Mouse (Mus musculus): ENCODE results near the gene Tigar.

Tigar gene

DNA sequence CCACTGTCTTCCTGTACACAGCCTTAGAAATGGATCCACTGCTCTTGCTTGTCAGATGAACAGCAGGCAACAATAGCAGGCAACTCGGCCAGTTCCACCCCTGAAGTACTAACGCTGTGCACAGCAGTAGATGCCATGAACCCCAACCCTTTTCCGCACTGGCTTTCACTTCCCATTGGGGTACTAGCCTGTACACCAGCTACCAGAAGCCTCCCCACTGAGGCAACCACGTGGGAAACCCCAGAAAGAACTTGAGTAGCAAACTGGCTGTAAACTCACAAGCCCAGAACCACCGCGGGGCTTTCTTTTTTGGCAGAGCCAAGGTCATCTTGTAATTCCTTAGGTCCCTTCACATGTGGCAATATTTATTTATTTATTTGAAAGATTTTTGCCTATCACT lies 27.5 kb downstream of the Tigar start:
- peak; percentile 78 for DNase-seq (ENCODE audit: low read depth, low spot score)

DNA sequence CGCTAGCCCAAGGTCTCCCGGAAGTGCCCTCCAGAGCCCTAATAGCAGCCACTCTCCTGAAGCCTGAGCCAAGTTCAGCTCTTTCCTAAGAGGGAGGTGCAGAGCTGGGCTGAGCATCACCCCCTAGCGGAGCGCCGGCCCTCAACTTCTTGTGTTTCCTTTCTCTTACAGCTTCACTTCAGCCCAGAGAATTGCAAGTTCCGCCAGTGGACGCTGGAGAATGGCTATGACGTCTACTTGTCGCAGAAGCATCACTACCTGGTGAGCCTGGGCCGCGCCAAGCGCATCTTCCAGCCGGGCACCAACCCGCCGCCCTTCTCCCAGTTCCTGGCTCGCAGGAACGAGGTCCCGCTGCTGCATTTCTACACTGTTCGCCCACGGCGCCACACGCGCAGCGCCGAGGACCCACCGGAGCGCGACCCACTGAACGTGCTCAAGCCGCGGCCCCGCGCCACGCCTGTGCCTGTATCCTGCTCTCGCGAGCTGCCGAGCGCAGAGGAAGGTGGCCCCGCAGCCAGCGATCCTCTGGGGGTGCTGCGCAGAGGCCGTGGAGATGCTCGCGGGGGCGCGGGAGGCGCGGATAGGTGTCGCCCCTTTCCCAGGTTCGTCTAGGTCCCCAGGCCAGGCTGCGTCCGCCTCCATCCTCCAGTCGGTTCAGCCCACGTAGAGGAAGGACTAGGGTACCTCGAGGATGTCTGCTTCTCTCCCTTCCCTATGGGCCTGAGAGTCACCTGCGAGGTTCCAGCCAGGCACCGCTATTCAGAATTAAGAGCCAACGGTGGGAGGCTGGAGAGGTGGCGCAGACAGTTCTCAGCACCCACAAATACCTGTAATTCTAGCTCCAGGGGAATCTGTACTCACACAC lies 29.3 kb downstream of the Tigar start:
- DNase-seq (ENCODE audit: low read depth, low spot score): peak; percentile 31

DNA sequence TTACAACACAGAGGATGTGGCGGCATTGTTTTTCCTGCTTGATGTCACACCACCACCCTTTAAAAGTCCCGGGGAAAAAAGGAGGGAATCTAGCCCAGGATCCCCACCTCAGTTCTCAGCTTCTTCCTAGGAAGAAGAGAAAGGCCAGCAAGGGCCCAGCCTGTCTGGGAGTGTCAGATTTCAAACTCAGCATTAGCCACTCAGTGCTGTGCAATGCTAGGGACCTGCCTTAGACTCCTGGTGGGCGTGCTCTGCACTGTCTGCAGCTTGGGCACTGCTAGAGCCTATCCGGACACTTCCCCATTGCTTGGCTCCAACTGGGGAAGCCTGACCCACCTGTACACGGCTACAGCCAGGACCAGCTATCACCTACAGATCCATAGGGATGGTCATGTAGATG lies 36.5 kb downstream of the Tigar start, which contains the start of gene Fgf23:
Gene Fgf23, plus strand, starts transcription at position 86 of the 400 bp plus-strand sequence.
- no peak for DNase-seq (ENCODE audit: low read depth, low spot score)

GRCm38 (mm10) chr6:127064815-127065214 lies 44.5 kb downstream of the Tigar start:
- DNase-seq (ENCODE audit: low read depth, low spot score): no peak

DNA sequence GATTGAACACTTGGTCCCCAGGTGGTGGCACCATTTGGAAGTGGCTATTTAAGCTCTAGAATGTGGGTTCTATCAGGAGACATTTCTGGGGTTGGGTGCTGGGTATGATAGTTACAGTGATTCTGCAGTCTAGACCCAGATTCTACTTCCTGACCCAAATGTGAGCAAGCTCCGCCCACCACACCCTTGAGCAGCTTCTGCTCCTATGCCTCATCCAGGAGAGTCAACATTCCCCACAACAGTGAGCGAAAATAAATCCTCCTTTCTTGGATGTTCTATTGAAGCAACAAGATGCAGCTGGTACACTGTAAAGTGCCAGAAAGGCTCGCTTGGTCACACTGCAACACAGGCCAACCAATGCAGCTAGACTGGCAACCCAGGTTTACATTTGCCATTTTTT lies 45.4 kb downstream of the Tigar start:
- DNase-seq (ENCODE audit: low read depth, low spot score): no peak

- DNase-seq (ENCODE audit: low read depth, low spot score): no peak
Observed at GRCm38 (mm10) chr6:127059975-127060374, 49.4 kb downstream of the Tigar start.

- DNase-seq (ENCODE audit: low read depth, low spot score): no peak
Observed at GRCm38 (mm10) chr6:127056990-127057588, 52.3 kb downstream of the Tigar start.

DNA sequence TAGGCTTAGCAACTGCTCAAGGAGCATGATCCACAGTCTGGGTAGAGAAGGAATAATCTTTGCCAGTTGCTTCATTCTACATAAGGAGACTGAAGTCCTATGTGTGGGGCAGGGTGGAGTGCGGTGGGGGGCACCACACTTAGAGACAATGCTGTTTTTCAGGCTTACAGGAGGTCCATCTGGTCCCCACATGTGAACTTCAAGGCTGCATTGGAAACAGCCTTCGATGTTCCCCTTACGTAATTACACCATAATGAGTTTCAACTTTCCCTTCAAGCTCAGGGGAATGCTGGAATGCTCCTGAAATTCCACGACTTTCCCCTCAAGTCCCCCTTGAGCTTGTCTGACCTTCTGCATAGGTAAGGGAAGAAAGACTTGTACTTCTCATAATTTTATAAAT lies 58.5 kb downstream of the Tigar start:
- DNase-seq (ENCODE audit: low read depth, low spot score): no peak

GRCm38 (mm10) chr6:127044909-127045308 lies 64.4 kb downstream of the Tigar start:
- DNase-seq (ENCODE audit: low read depth, low spot score): no peak

Measured in A20 (cell line).